8 mouse cellular contexts compared by ENCODE assay signal in genomic region chr12:70144637-70145448, GRCm38 (mm10). TPM values are rescaled to one million over a fixed set of nuclear protein-coding genes. Genes with fewer than 3 reads are reported as not detected.
DNase-seq lines count a peak whose midpoint lies in the region; ATAC-seq lines count a peak whose summit lies in the region.

No protein-coding gene starts in this region.

- peak overlapping the region; percentile 71 for H3K27ac ChIP-seq in heart, embryonic 11.5 days (ENCODE audit: low read depth, low read length)
- H3K27ac ChIP-seq in kidney, embryonic 16.5 days (ENCODE audit: low read length): peak overlapping the region; percentile 88
- H3K27ac ChIP-seq in liver, embryonic 12.5 days: no peak overlapping the region
- peak overlapping the region; percentile 74 for H3K27ac ChIP-seq in neural tube, embryonic 11.5 days (ENCODE audit: low read depth, low read length)

- ATAC-seq in common myeloid progenitor, adult 5-6 weeks (replicated peaks; ENCODE audit: low read depth, poor library complexity, severe bottlenecking): peak; percentile 43
- no peak for ATAC-seq in heart, embryonic 11.5 days (replicated peaks; ENCODE audit: insufficient number of reproducible peaks, low FRiP score, low TSS enrichment)
- peak; percentile 31; the same call in 1 of the 2 replicates for ATAC-seq in kidney, embryonic 16.5 days (ENCODE audit: low FRiP score, low TSS enrichment)
- ATAC-seq in liver, embryonic 12.5 days: no peak
- no peak for ATAC-seq in neural tube, embryonic 11.5 days (ENCODE audit: insufficient read depth, low FRiP score, low TSS enrichment)

- H3K9me3 ChIP-seq in heart, embryonic 11.5 days (replicated peaks; ENCODE audit: control insufficient read depth, low read length): no peaks in the 10 kb centered on the region
- no peaks in the 10 kb centered on the region for H3K9me3 ChIP-seq in kidney, embryonic 16.5 days (ENCODE audit: low read length)
- no peaks in the 10 kb centered on the region for H3K9me3 ChIP-seq in liver, embryonic 12.5 days (replicated peaks)
- H3K9me3 ChIP-seq in neural tube, embryonic 11.5 days (ENCODE audit: control insufficient read depth, low read length): no peaks in the 10 kb centered on the region

- peak overlapping the region; percentile 19; the same call in 1 of the 2 replicates for H3K4me2 ChIP-seq in heart, embryonic 11.5 days
- H3K4me2 ChIP-seq in kidney, embryonic 16.5 days (replicated peaks; ENCODE audit: low read depth, low read length): no peak overlapping the region
- peak overlapping the region; percentile 29 for H3K4me2 ChIP-seq in liver, embryonic 12.5 days
- no peak overlapping the region for H3K4me2 ChIP-seq in neural tube, embryonic 11.5 days (ENCODE audit: low read depth)

- no peak overlapping the region for H3K9ac ChIP-seq in heart, embryonic 11.5 days (ENCODE audit: low read depth, low read length)
- H3K9ac ChIP-seq in kidney, embryonic 16.5 days (replicated peaks; ENCODE audit: low read length): no peak overlapping the region
- H3K9ac ChIP-seq in liver, embryonic 12.5 days: no peak overlapping the region
- no peak overlapping the region for H3K9ac ChIP-seq in neural tube, embryonic 11.5 days (ENCODE audit: low read length)

- no peak overlapping the region for H3K4me3 ChIP-seq in heart, embryonic 11.5 days (ENCODE audit: low read depth, low read length)
- no peak overlapping the region for H3K4me3 ChIP-seq in kidney, embryonic 16.5 days (ENCODE audit: low read length)
- H3K4me3 ChIP-seq in liver, embryonic 12.5 days: no peak overlapping the region
- H3K4me3 ChIP-seq in neural tube, embryonic 11.5 days (ENCODE audit: low read depth, low read length): no peak overlapping the region

- DNase-seq in CD8-positive naive resting alpha-beta T cell, adult 2 months (ENCODE audit: low read depth in 2 of 2, low spot score in 2 of 2): peak; percentile 69 to 82
- peak; percentile 72 for DNase-seq in T-cell, adult 2 months (ENCODE audit: low spot score)
- peak; percentile 65 for DNase-seq in neural tube, embryonic 11.5 days (ENCODE audit: low spot score)
- no peak for DNase-seq in urinary bladder, postnatal 10 days (ENCODE audit: low spot score)

- H3K27me3 ChIP-seq in heart, embryonic 11.5 days (ENCODE audit: control insufficient read depth, insufficient read depth, low read length): no peaks in the 10 kb centered on the region
- no peaks in the 10 kb centered on the region for H3K27me3 ChIP-seq in kidney, embryonic 16.5 days (ENCODE audit: insufficient read depth, low read length)
- no peaks in the 10 kb centered on the region for H3K27me3 ChIP-seq in liver, embryonic 12.5 days (replicated peaks)
- H3K27me3 ChIP-seq in neural tube, embryonic 11.5 days (ENCODE audit: control insufficient read depth, insufficient read depth, low read length): no peaks in the 10 kb centered on the region

- WGBS in heart, embryonic 11.5 days (ENCODE audit: insufficient replicate concordance): 45% methylated on average over 20 of the region's 20 CpGs
- WGBS in kidney, embryonic 16.5 days: 38% methylated on average over 20 of the region's 20 CpGs
- WGBS in liver, embryonic 12.5 days (ENCODE audit: insufficient replicate concordance): 43% methylated on average over 20 of the region's 20 CpGs
- WGBS in neural tube, embryonic 11.5 days: 50% methylated on average over 20 of the region's 20 CpGs

- peaks cover 7% of the 10 kb centered on the region; the same call in 1 of the 2 replicates for H3K4me1 ChIP-seq in heart, embryonic 11.5 days (ENCODE audit: control insufficient read depth, insufficient read depth, low read length)
- H3K4me1 ChIP-seq in kidney, embryonic 16.5 days (ENCODE audit: insufficient read depth, low read length): peaks cover 25% of the 10 kb centered on the region
- H3K4me1 ChIP-seq in liver, embryonic 12.5 days: peaks cover 11% of the 10 kb centered on the region
- peaks cover 4% of the 10 kb centered on the region; the same call in 1 of the 2 replicates for H3K4me1 ChIP-seq in neural tube, embryonic 11.5 days (ENCODE audit: control insufficient read depth, insufficient read depth, low read length)

- H3K36me3 ChIP-seq in heart, embryonic 11.5 days (ENCODE audit: control insufficient read depth, insufficient read depth, low read length): no peaks in the 10 kb centered on the region
- H3K36me3 ChIP-seq in kidney, embryonic 16.5 days (ENCODE audit: insufficient read depth, low read length): no peaks in the 10 kb centered on the region
- H3K36me3 ChIP-seq in liver, embryonic 12.5 days: no peaks in the 10 kb centered on the region
- H3K36me3 ChIP-seq in neural tube, embryonic 11.5 days (ENCODE audit: control insufficient read depth, insufficient read depth, low read length): no peaks in the 10 kb centered on the region

RNA-seq across cellular contexts. Expression of gene Abhd12b, which starts 9.1 kb away (rescaled TPM):
- total RNA-seq in common myeloid progenitor, adult 5-6 weeks (2017): not detected in 2 replicates
- polyA plus RNA-seq in heart, embryonic 11.5 days (2014; fragmentation: Nextera tagmentation; extraction: Ambion mirVana): not detected in 2 replicates
- 0.05 and 0.17 TPM in 2 replicates for polyA plus RNA-seq in kidney, embryonic 16.5 days (2015; fragmentation: Nextera tagmentation; extraction: Ambion mirVana)
- not detected in 2 replicates for polyA plus RNA-seq in liver, embryonic 12.5 days (2016; fragmentation: Nextera tagmentation; extraction: Ambion mirVana)
- polyA plus RNA-seq in neural tube, embryonic 11.5 days (2014; fragmentation: Nextera tagmentation; extraction: Ambion mirVana): not detected in 2 replicates

RNA-seq across cellular contexts. Expression of gene Nin, which starts 31.3 kb away (rescaled TPM):
- 91.7 and 99.8 TPM in 2 replicates for total RNA-seq in common myeloid progenitor, adult 5-6 weeks (2017)
- 7.8 and 9.1 TPM in 2 replicates for polyA plus RNA-seq in heart, embryonic 11.5 days (2014; fragmentation: Nextera tagmentation; extraction: Ambion mirVana)
- 12.0 and 13.4 TPM in 2 replicates for polyA plus RNA-seq in kidney, embryonic 16.5 days (2015; fragmentation: Nextera tagmentation; extraction: Ambion mirVana)
- 4.0 and 4.4 TPM in 2 replicates for polyA plus RNA-seq in liver, embryonic 12.5 days (2016; fragmentation: Nextera tagmentation; extraction: Ambion mirVana)
- polyA plus RNA-seq in neural tube, embryonic 11.5 days (2014; fragmentation: Nextera tagmentation; extraction: Ambion mirVana): 16.6 and 20.1 TPM in 2 replicates

Comparison
In these comparisons a context has a peak if more than half of its experiments do, and no peak if none do; other contexts are left out.
1. ATAC-seq: peak in common myeloid progenitor, adult 5-6 weeks (single experiment) and kidney, embryonic 16.5 days (single experiment); none in heart, embryonic 11.5 days (single experiment), liver, embryonic 12.5 days (single experiment) and neural tube, embryonic 11.5 days (single experiment).
2. H3K4me2 ChIP-seq: peak in heart, embryonic 11.5 days (single experiment) and liver, embryonic 12.5 days (single experiment); none in kidney, embryonic 16.5 days (single experiment) and neural tube, embryonic 11.5 days (single experiment).